Mouse (Mus musculus) embryonic facial prominence, embryonic 14.5 days (tissue): ENCODE data around the gene 4930590J08Rik. TPM values are rescaled to one million over a fixed set of nuclear protein-coding genes. Genes with fewer than 3 reads are reported as not detected.
"Not testable (repeated sequence)": the region's sequence is repeated elsewhere in the genome, so short reads cannot be mapped to it uniquely, and the experiment has no call there.

ENCODE experiments used
- ATAC-seq: fragments of 200-750 bp; cut with Nextera tagmentation; 2 replicates; pipeline ENCODE4 v1.8.0; 2017; ENCODE audit warnings: low read depth, moderate number of reproducible peaks, moderate TSS enrichment
- DNase-seq: peaks from one replicate; pipeline ENCODE4 v3.0.0-alpha.2; 2015; ENCODE audit warnings: low spot score
- H3K27ac ChIP-seq: fragments of 300-500 bp; sonication (generic); replicated peaks from 2 replicates; pipeline ENCODE4 v1.5.1; 2014; ENCODE audit warnings: low read depth, mild to moderate bottlenecking, low read length, moderate library complexity
- H3K27me3 ChIP-seq: fragments of 300-500 bp; sonication (generic); replicated peaks from 2 replicates; pipeline ENCODE4 v1.6.1; 2014; ENCODE audit warnings: low read length; ENCODE audit not compliant: control insufficient read depth, insufficient read depth
- H3K36me3 ChIP-seq: fragments of 300-500 bp; sonication (generic); 2 replicates; pipeline ENCODE4 v1.6.1; 2014; ENCODE audit warnings: low read length, mixed read lengths; ENCODE audit not compliant: control insufficient read depth, insufficient read depth
- H3K4me1 ChIP-seq: fragments of 300-500 bp; sonication (generic); 2 replicates; pipeline ENCODE4 v1.6.1; 2014; ENCODE audit warnings: antibody characterized with exemption, low read length; ENCODE audit not compliant: control insufficient read depth, insufficient read depth
- H3K4me2 ChIP-seq: fragments of 300-500 bp; sonication (generic); 2 replicates; pipeline ENCODE4 v1.6.1; 2014; ENCODE audit warnings: low read depth, mild to moderate bottlenecking, low read length, moderate library complexity, mixed read lengths
- H3K4me3 ChIP-seq: fragments of 300-500 bp; sonication (generic); 2 replicates; pipeline ENCODE4 v1.5.1; 2014; ENCODE audit warnings: low read depth, mild to moderate bottlenecking, low read length
- H3K9ac ChIP-seq: fragments of 300-500 bp; sonication (generic); 2 replicates; pipeline ENCODE4 v1.6.1; 2014; ENCODE audit warnings: low read depth, mild to moderate bottlenecking, low read length, moderate library complexity, mixed read lengths
- H3K9me3 ChIP-seq: fragments of 300-500 bp; sonication (generic); 2 replicates; pipeline ENCODE4 v1.6.1; 2016; ENCODE audit warnings: low read length; ENCODE audit not compliant: control insufficient read depth
- WGBS: fragments of 180-500 bp; shearing (Covaris S2); extraction: QIAGEN DNeasy Blood & Tissue Kit; methylation state at CpG from one replicate; pipeline ENCODE4 v1.1.7; 2014; 5-methylcytosine and 5-hydroxymethylcytosine counted together
- polyA plus RNA-seq: library from polyadenylated mRNA; unstranded; fragments of >200 nt; fragmentation: Nextera tagmentation; extraction: Ambion mirVana; gene quantifications from 2 replicates; pipeline ENCODE4 v1.2.1, GENCODE M21; 2014

The 4930590J08Rik gene
- 0.32 and 0.55 TPM in 2 replicates for polyA plus RNA-seq

DNA sequence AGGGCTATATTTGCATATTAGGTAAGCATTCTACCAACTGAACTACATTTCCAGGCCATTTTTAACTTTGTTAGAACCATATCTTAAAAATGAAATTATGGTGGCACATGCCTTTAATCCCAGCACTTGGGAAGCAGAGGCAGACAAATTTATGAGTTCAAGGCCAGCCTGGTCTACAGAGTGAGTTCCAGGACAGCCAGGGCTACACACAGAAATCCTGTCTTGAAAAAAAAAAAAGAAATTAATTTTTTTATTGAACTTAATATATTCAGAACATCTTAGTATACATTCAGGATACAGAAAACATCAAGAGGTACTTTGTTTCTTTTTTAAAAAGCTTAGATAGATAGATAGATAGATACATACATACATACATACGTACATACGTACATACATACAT, at the start of gene 4930590J08Rik:
Gene 4930590J08Rik, plus strand, starts transcription at position 301 of the 400 bp plus-strand sequence.
- H3K4me2 ChIP-seq, DNase-seq, ATAC-seq, H3K27ac ChIP-seq, H3K4me3 ChIP-seq, H3K9me3 ChIP-seq, H3K27me3 ChIP-seq, H3K4me1 ChIP-seq, H3K9ac ChIP-seq: not testable (repeated sequence)
- H3K36me3 ChIP-seq: peaks cover 44% of the 10 kb centered on the region
- 95% methylated on average over 2 of the region's 2 CpGs for WGBS

DNA sequence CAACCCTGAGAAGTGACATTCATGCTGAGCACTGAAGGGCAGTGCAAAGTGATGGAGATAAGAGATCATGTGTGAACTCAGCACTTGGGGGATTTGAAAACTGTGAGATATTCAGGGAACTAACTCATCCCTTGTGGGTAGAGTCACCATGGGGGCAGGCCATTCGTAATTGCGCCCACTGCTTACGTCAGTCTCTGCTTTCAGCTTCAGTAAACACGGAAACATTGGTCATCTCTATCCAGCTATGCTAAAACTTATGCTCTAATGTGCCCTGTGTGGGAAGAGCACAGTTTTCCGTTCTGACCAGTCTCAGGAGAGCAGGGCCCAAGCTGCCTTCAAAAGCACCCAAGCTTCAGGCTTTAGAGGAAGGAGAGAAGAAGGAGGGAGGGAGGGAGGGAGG, 44.3 kb upstream of the 4930590J08Rik start:
- Histone ChIP-seq H3K9ac (no peak overlapping the region), H3K4me2 (no peak overlapping the region), H3K27ac (no peak overlapping the region), H3K36me3 (no peaks in the 10 kb centered on the region), H3K4me1 (no peaks in the 10 kb centered on the region), H3K27me3 (no peaks in the 10 kb centered on the region), H3K9me3 (0 out of 2 replicates have a peak, but pooled peaks cover 7% of the 10 kb centered on the region), H3K4me3 (no peak overlapping the region)
- 74% methylated on average over 5 of the region's 5 CpGs for WGBS
- DNase-seq (no peak), ATAC-seq (no peak)

DNA sequence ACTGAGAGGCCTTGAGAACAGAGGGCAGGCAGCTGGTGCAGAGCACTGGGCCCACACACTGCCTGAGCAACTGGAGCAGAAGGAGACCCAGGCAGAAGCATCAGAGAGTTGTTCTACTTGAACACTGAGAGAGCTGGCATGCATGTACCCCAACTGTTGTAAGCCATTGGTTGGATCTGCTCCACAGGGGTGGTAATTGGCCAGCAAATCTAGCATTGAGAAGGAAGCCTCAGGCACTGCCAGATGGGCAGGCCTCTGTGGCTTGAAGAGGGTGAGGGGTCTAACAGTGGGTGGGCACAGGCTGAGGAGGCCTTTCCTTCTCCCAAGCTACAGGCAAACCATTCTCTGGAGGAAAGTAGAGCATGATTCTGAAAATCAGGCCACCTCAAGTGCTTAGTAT, 39.8 kb upstream of the 4930590J08Rik start:
- no peak for DNase-seq
- Histone ChIP-seq H3K4me2 (no peak overlapping the region), H3K4me3 (no peak overlapping the region), H3K4me1 (no peaks in the 10 kb centered on the region), H3K9ac (no peak overlapping the region), H3K27me3 (no peaks in the 10 kb centered on the region), H3K36me3 (no peaks in the 10 kb centered on the region), H3K9me3 (0 out of 2 replicates have a peak, but pooled peaks cover 7% of the 10 kb centered on the region), H3K27ac (no peak overlapping the region)
- ATAC-seq: no peak

DNA sequence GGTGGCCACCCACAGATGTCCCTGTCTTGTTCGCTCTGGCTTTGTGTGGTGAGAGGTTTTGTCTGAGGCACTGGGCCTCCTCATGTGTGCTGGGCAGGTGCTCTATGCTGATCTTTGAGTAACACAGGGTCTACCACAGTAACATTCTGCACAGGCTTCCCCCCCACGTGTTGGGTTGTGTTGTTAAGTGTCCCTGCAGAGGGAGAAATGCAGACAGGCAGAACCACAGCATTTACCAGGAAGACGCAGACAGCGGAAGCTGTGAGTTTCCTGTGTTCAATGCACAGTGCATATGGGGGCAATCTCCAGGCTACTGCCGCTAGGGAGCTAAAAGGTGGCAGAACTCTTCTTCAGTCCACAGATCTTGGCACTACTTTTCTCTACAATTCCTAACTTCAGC, 38.0 kb upstream of the 4930590J08Rik start:
- ATAC-seq (no peak), DNase-seq (no peak)
- 70% methylated on average over 5 of the region's 5 CpGs for WGBS
- Histone ChIP-seq H3K4me2 (no peak overlapping the region), H3K36me3 (no peaks in the 10 kb centered on the region), H3K27me3 (no peaks in the 10 kb centered on the region), H3K27ac (no peak overlapping the region), H3K9ac (no peak overlapping the region), H3K9me3 (0 out of 2 replicates have a peak, but pooled peaks cover 7% of the 10 kb centered on the region), H3K4me3 (no peak overlapping the region), H3K4me1 (no peaks in the 10 kb centered on the region)

DNA sequence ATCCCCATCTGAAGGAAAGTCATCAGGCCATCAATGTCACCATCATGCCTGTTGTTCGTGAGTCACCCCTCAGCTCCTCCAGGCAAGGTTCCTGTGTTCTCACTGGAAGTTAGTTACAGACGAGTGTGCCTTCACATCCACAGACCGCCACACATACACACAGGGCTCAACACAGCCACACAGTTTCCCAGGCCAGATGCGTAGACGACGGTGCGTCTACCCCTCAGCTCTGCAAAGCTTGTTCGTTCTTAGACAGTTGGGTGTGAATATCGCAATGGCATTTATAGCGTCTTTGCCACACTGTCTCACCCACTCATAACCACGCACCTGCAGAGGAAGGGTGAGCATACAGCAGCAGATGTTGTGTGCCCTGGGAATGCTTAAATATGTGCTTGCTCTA, 37.0 kb upstream of the 4930590J08Rik start:
- H3K9me3 ChIP-seq: 0 out of 2 replicates have a peak, but pooled peaks cover 6% of the 10 kb centered on the region

DNA sequence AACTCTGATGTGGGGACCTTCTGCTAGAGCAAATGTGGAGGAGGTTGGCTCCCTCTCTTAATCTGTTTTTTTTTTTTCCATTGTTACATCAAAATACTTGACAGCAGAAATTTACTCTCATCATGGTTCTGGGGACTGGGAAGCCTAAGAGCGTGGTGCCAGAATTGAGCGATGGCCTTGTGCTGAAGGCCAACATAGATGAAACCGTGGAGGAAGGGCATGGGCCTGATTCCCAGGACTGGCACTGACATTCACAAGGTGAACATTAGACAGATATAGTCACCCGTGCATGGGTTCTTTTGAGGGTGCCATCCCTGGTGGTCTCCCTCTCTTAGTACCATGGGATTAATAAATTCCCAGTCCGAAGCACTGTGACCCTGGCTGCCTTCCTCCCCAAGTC, 34.5 kb upstream of the 4930590J08Rik start:
- Histone ChIP-seq H3K9ac (no peak overlapping the region), H3K27ac (no peak overlapping the region), H3K4me3 (no peak overlapping the region), H3K4me1 (no peaks in the 10 kb centered on the region), H3K36me3 (no peaks in the 10 kb centered on the region), H3K4me2 (no peak overlapping the region), H3K27me3 (no peaks in the 10 kb centered on the region), H3K9me3 (no peaks in the 10 kb centered on the region)
- DNase-seq: no peak
- no peak for ATAC-seq
- 84% methylated on average over 5 of the region's 5 CpGs for WGBS

More for the DNA sequence above, 37.0 kb upstream of the 4930590J08Rik start:
- Histone ChIP-seq H3K4me3 (no peak overlapping the region), H3K36me3 (no peaks in the 10 kb centered on the region), H3K27ac (no peak overlapping the region), H3K9ac (no peak overlapping the region), H3K27me3 (no peaks in the 10 kb centered on the region), H3K4me1 (no peaks in the 10 kb centered on the region), H3K4me2 (no peak overlapping the region)
- no peak for DNase-seq
- ATAC-seq: no peak
- WGBS: 88% methylated on average over 11 of the region's 11 CpGs

DNA sequence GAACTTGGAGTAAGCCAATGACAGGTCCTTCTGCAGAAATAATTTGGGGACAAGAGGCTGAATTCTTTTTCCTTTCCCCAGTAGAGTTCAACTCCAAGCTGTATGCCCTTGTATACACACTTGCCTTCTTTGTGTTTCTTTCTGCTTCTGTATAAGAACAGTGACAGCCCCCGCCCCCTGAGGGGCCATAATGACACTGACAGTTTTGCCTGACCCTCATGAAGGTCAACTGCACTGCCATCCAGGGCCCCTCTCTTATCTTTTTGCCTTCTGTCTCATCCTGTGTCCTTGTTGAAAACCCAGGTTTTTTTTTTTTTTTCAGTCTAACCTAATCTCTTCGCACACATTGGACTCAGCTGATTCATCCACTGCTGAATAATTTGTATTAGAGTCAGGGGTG, 29.8 kb upstream of the 4930590J08Rik start:
- no peak overlapping the region for H3K9ac ChIP-seq
- H3K4me2 ChIP-seq: no peak overlapping the region
- H3K9me3 ChIP-seq: no peaks in the 10 kb centered on the region
- 62% methylated on average over 2 of the region's 2 CpGs for WGBS
- no peaks in the 10 kb centered on the region for H3K4me1 ChIP-seq
- DNase-seq (no peak), ATAC-seq (no peak)
- H3K36me3 ChIP-seq: no peaks in the 10 kb centered on the region
- no peaks in the 10 kb centered on the region for H3K27me3 ChIP-seq
- H3K27ac ChIP-seq: no peak overlapping the region
- no peak overlapping the region for H3K4me3 ChIP-seq

DNA sequence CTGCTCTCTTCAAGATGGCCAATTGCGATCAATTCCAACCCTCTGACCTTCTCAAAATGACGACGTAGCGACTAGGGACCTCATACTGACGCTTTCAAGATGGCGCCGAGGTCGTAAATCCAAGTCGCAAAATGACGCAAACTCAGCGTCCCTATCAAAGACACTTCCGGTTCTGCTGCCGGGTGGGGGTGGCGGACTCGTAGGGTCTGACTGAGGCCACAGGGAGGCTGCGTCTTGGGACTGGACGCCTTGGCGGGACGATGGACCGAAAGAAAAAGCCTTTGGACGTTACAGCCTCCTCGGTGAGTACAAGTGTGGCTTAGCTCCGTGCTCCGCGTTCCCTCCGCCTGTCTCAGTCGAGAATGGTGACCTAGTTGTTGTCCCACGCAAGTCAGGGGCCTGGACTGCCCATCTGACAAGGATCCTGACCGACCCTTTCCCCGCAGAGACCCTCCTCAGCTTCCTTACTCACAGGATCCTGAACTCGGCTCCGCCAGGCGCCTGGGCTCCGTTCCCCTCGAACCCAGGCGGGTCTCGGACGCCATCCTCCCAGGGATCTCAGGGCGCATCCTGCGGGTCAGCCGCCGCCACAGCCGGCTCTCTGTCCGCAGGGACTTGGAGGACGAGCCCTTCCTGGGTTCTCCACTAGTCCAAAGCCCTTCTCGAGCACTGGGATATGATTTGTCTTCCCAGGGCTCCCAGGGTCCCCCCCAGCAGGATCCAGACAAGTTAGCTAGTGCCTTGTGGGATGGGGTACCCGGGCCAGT, 24.5 kb upstream of the 4930590J08Rik start, which contains the start of gene Ccdc174:
Gene Ccdc174, plus strand, starts transcription at position 169 of the 767 bp plus-strand sequence.
- Histone ChIP-seq H3K27ac (peak within 1 kb of the TSS; percentile 48; the same call in 1 of the 2 replicates), H3K4me1 (peaks cover 7% of the 10 kb centered on the region), H3K9ac (peak within 1 kb of the TSS; percentile 93), H3K4me2 (peak within 1 kb of the TSS; percentile 80), H3K4me3 (peak within 1 kb of the TSS; percentile 97), H3K36me3 (peaks cover 23% of the 10 kb centered on the region), H3K9me3 (no peaks in the 10 kb centered on the region), H3K27me3 (no peaks in the 10 kb centered on the region)
- under 1% methylated on average over 42 of the region's 47 CpGs for WGBS
- DNase-seq (peak; percentile 99), ATAC-seq (peak; percentile 93)

DNA sequence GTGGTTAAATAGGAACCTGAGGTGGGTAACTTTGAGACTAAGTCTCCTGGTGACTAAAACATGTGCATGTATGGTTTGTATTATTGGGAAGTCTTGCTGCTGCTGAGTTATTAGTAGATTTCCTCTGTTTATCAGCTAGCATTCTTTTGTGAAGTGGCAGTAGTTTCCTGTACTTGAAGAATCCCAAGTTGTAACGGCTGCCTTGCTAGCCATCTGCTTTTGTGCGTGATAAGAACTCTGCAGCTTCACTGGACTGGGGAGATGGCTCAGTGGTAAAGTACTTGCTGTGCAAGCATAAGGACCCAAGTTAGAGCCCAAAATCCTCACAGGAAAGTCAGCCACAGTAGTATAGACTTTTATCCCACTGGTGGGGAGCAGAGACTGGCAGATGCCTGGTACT, 18.8 kb upstream of the 4930590J08Rik start:
- Histone ChIP-seq H3K9me3 (no peaks in the 10 kb centered on the region), H3K27ac (no peak overlapping the region), H3K4me3 (no peak overlapping the region), H3K4me1 (peaks cover 2% of the 10 kb centered on the region), H3K27me3 (no peaks in the 10 kb centered on the region), H3K4me2 (no peak overlapping the region), H3K36me3 (peaks cover 77% of the 10 kb centered on the region), H3K9ac (no peak overlapping the region)
- WGBS: 89% methylated on average over 2 of the region's 2 CpGs
- DNase-seq: no peak
- ATAC-seq: no peak
